Mouse (Mus musculus) embryo, embryonic 10 days (tissue): ENCODE data around the gene Mrps36.
A peak's percentile ranks its signal among the peaks of the same experiment; 100 is the strongest.
"Not testable (repeated sequence)": the region's sequence is repeated elsewhere in the genome, so short reads cannot be mapped to it uniquely, and the experiment has no call there.

Experiments
- DNase-seq: peaks from one replicate; pipeline ENCODE4 v3.0.0-alpha.2; 2015; ENCODE audit warnings: low spot score

Mrps36 gene

DNA sequence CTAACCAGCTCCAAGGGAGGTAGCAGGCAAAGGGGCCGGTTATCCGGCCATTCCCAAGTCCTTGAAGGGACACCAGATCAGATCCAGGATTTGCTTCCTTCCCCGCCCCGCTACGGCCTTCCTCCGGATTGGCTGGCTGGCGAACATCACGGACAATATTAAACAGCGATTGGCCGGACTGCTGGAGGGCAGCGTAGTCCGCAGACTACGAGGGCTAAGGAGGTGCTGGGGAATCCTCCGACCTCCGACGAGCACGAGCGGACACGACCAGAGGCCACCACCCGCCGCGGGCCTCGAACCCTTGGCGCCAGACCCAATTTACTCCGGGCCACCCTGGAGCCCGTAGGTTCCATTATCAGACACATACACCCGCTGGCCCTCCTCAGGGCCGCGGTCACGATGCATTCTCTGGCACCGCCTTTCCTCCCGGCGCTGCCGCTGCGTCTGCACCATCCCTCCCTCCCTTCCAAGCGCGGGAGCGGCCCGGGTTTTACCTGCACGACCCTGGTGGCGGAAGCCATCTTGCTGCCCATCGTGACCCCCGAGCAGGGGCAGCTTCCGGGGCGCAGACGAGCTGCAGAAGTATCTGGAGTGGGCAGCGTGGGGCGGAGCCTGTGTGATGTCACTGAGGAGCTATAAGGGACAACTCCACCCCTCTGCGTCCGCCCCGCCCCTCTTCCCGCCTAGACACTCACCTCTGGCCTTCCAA, at the start of gene Mrps36:
TSS of gene Mrps36 (minus strand) at position 624 of the 709 bp plus-strand sequence.
- DNase-seq: peak; percentile 98

DNA sequence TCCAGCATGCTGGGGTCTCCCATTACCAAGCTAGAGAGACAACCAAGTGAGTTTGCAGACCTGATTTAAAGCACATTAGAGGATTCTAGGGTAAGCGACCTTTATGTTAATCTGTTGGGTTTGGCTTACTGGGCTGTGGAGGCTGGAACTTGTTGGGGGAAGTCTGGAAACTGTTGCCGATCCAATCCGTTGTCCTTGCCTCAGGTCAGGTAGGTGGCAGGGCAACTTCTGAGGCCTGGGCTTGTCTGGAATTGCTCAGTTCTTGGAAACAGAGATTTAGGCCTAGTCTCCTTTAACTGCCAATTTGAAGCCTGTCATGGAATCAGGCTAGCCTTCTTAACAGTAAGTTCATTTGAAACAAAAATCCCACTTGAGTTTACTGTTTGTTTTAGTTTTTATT, 44.6 kb upstream of the Mrps36 start:
- no peak for DNase-seq

DNA sequence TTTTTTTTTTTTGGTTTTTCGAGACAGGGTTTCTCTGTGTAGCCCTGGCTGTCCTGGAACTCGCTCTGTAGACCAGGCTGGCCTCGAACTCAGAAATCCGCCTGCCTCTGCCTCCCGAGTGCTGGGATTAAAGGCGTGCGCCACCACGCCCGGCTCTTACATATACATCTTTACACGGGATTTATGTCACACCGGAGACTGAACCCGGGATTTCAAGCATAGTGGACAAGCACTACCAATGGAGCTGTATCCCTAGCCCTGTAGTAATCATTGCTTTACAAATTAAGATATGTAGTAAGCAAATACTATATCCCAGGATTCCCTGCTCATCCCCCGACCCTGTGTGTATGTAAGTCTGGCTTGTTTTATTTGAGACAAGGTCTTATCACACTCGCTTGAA, 43.6 kb upstream of the Mrps36 start:
- not testable (repeated sequence) for DNase-seq

DNA sequence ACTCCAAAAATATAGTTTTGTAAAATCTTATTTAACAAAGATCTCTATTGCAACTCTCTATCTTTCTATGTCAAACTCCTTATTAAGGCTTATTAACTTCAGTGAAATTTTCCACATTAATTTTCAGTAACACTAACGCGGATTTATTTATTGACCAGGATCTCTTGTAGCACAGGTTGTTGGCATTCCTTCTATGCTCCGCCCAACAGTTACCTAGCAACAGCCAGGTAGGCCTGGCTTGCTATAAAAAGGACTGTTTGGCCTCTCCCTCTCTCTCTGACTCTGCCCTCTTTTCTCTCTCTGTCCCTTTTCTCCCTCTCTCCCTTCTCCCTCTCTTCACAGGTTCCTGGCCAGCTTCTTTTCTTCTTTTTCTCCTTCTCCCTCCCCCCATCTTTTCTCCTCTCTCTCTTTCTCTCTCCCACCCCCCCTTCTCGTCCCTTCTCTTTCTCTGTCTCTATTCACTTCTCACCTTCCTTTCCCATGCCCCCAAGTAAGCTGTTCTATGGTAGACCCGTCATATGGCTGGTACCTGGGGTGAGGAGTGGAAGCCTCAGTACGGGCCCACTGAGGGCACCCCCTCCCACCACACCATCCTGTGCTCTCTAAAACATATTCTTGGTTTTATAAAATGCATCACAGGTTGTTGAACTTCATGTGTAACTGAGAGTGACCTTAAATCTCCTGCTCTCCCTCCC, 43.0 kb upstream of the Mrps36 start:
- DNase-seq: no peak

DNA sequence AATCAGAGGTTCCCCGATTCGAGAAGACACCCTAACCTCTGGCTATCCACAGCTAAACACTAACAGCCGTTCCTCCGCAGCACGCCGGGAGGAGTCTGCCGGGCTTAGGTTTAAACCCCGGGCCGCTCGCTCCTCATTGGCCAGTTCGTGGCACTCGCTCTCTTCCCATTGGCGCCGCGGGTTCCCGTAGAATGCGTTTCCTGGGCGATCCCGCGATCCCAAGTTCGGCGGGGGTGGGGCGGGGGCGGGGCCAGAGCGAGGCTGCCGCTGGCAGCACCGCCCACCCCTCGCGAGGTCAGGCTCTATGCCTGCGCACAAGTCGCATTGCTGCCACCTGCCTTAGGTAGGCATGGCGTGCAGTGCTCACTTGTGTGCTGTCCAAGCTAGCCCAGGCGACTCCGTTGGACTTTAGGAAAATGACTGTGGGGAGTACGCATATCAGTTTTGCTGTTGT, 42.0 kb upstream of the Mrps36 start, which contains the start of gene Ccnb1:
TSS of gene Ccnb1 (minus strand) at position 157 of the 454 bp plus-strand sequence.
- peak; percentile 96 for DNase-seq

DNA sequence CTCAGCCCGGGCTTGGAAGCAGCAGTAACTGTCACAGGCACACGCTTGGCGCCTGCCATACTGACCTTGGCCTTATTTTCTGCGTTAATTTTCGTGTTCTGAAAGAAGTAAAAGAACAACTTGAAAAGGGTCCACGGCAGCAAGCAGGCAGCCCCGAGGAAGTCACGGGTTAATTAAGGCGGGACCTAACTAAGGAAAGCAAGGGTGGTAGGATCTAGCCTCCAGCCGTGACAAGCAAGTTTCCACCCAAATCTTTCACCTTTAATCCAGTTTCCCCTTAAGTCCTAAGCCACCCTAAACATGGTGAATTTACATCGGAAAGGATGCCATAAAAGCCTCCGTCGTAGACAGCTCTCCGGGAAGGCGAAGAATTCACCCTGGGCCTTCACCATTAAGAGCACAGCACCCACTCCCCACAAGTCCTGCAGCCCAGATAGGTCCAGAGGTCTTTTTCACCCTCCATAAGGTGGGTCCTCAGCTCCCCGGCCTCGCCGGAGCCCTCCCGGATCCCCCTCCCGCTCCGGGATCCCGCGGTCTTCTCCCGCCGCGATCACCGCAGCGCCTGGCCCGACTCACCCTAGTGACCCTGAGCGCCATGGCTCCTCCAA, 41.5 kb upstream of the Mrps36 start:
- peak; percentile 32 for DNase-seq

DNA sequence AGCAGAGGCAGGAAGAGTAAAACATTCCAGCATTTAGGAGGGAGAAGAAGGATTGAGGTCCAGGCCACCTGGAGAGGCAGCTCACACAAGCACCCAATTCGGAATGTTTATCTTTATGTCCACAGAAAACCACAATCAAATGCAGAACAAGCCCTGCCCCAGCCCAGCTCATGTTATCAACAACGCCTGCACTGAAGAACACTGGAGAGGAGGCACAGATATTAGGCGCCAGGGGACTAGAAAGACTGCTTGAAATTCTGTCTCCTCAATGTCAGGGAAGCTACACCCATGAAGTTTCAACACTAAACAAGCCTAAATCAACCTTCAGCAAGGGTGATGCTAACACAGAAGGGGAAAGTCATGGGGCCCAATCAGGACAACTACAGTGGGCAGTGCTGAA, 33.0 kb upstream of the Mrps36 start:
- DNase-seq: no peak

DNA sequence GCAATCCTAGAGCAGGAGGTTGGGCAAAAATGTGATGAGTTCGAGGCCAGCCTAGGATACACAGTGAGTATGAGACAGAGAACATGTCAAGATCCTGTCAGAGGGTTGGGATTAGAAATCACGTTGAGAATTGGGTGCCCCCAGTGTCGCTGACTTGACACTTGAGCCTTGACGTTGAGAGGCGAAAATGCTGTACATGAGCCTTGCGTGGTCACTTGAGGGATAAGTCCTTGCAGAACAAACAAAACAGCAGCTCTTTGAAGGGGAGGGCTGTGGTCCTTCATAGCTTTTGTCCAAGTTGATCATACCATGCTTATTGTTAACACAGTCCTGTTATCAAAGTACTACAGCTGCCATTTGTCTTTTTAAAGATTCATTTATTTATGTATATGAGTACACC, 32.3 kb upstream of the Mrps36 start:
- no peak for DNase-seq

DNA sequence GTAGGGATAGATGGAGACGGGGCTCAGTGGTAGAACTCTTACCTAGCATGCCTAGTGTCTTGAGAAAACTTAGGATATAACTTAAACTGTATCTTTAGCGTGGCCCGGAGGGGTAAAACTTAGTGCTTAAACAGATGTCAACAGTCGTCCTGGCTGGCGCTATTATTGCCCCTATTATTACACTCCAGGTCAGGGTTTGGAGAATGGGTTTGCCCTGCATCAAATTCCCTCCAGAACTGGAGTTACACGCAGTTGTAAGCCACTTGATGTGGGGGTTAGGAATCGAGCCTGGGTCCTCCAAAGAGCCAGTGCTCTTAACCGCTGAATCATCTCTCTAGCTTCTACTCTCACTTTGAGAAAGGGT, 31.6 kb upstream of the Mrps36 start:
- no peak for DNase-seq

DNA sequence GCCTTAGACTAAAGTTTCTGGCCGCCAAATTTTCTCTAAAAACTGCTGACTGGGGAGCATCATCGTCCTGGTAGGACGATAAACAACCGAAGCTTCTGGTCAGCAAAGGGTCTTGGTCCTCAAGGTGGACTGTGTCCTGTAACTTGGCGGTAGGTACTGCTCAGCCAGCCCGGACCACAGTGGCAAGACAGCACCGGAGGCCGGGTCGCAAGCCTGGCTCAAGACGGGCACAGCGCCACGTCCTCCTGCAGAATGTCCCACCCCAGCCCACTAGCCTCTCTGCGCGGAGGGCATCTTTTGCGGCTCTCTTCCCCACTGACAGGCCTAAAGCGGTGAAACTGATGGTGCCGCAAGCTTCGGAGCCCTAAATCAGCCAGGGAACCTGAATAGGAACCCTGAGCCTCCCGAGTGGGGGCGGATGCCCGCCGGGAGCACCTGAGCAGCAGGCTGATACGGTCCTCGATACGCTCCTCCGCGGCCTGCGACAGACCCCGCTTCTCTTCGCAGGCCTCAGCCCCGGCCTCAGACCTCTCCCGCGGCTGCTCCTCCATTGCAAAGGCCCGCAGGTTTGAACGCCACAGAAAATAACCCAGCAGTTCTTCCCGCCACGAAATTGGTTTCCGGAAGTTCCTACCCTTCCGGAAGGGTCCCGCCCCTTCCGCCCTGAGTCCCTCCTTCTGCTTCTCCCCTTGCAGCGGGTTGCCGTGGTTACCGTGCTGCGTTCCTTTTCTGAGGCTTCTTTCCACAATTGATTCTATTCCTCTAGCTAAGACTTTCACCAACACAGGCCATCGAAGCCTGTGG, 31.0 kb upstream of the Mrps36 start, which contains the start of gene Cenph:
TSS of gene Cenph (minus strand) at position 648 of the 804 bp plus-strand sequence.
- peak; percentile 96 for DNase-seq

DNA sequence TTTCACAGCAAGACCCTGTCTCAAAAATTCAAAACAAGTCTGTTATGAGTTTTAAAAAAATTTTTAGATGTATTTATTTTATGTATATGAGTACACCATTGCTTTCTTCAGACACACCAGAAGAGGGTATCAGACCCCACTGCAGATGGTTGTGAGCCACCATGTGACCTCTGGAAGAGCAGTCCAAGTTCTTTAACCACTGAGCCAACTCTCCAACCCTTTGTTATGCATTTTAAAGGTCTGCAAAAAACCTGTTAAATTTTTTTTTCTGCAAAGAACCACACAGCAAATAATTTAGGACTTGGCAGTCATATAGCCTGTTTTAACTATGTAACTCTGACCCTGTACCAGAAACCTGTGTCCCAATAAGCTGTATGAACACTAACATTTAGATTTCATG, 30.2 kb upstream of the Mrps36 start:
- DNase-seq: no peak

DNA sequence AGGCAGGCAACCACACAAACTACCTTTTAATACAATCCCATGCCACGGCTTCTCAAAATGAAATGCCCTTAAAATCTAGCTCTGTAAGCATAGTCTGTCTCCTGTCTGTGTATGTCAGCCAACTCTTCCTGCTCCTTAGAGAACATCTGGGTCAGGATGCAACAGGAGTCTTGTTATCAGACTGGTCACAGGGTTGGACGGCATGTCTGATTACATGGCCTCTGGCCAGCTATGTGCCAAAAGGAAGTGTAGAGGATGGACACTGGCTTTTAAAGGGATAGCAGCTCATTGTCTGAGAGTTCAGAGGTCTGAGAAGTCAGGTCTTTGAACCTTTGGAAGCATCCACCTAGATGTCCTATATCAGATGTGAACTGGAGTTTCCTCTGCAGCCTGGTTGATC, 10.9 kb upstream of the Mrps36 start:
- DNase-seq: no peak

DNA sequence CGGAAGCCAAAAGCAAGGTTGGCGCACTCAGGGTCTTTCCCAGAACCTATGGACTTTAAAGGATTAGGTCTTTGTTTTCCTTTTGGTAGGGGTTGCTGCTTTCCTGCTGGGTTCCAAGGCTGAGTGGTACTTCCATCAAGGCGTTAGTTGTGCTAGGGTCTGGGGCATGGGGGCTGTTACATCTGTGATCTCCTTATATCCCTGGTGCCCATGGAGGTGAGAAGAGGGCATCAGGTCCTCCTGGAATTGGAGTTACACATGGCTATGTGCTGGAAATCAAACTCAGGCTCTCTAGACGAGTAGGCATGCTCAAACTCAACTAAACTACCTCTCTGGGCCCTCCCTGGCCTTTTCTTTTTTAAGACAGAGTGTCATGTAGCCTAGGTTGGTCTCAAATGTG, 9.7 kb upstream of the Mrps36 start:
- DNase-seq: no peak

DNA sequence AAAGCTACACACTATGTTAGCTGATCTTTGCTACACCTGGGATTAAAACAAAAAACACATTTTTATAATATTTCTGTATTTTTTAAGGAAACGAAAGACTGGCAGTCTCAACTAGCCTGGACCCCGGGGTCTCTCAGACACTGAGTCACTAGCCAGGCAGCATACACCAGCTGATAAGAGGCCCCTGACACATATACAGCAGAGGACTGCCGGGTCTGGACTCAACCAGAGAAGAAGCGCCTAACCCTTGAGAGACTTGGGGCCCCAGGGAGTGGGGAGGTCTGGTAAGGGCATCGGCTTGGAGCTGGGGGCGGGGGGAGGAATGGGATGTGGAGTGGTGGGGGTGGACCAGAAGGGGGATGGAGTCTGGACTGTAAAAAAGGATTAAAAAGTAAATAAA, 8.6 kb upstream of the Mrps36 start:
- no peak for DNase-seq

DNA sequence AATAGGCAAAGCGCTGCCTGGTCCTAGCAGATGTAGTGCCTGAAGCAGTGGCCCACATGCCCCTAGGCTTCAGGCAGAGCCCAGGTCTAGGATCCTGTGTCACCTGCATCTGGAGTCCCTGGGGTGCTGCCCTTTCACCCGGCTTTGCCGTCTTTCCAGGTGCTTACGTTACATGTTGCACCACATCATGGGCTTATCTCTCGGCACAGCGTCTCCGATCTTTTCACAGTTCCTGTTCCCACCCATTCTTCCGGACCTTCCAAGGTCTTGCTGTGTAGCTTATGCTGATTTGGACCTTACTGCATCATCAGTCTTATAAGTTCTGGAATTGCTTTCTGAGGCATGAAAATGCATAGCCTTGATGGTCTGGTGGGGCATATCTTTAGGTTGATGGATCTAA, 8.1 kb upstream of the Mrps36 start:
- DNase-seq: no peak

DNA sequence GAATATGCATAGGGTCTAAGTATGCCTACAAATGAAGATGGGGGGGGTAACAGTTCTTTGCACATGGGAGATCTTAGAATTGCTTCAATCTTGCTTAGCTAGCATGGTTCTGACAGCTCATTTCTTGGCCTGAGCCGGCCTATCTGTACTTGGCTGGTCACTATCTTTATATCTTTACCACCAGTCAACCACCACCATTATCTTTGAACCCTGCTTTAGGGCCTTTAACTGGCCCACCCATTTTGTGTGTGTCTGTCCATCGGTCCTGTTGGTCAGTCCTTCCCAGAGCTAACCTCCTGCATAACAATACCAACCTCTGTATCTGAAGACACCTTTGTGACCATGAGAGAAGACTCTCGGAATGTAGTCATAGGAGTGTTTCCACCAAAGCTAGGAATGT, 6.9 kb upstream of the Mrps36 start:
- DNase-seq: no peak

DNA sequence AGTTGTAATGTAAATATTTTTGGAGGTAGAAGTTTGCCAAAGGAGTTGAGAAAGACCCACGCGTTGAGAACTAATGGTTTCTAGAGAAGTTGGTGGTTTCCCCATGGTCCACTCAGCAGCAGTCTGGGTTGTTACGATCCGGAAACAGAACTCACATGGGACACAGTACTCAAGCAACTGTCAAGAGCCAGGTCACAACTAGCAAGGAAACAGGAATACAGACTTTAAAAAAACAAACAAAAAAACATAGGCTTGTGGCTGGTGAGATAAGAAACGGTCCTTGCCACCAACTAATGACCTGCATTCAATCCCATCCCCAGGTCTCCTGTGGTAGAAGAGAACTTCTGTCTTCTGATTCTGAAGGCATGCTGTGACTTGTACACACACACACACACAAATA, 6.3 kb upstream of the Mrps36 start:
- no peak for DNase-seq

DNA sequence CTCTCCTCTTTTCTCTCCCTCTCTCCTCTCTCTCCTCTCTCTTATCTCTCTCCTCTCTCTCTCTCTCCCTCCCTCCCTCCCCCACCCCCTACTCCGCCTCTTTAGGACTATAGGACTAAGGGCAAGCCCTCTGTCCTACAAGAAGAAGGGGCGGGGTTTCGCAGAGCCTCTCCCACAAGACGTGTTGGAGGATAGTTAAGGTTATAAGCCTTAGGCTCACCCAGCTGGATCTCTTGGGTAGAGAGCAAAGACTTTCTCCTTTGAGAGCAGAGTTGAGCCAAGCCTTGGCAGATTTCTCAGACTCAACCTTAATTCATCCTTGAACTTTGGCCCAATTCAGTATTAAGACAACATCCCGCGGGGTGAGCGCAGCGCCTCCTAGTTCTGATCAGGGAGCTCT, 4.2 kb upstream of the Mrps36 start:
- DNase-seq: no peak

DNA sequence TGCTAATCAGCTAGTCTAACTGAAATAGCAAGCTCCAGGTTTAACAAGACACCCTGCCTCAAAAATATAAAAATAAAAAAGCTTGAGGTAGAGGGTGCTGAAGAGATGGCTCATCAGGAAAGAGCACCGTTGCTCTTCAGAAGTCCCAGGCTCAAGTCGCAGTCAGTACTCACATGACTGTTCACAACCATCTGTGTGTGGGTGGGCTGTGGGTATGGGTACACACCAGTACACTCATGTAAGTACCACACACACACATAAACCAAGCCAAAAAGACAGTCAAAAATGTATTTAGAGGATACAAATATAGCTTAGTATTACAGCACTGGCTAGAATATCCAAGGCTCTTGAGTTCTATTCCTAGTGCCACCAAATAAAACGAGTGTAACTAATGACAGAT, 1.6 kb upstream of the Mrps36 start:
- no peak for DNase-seq

DNA sequence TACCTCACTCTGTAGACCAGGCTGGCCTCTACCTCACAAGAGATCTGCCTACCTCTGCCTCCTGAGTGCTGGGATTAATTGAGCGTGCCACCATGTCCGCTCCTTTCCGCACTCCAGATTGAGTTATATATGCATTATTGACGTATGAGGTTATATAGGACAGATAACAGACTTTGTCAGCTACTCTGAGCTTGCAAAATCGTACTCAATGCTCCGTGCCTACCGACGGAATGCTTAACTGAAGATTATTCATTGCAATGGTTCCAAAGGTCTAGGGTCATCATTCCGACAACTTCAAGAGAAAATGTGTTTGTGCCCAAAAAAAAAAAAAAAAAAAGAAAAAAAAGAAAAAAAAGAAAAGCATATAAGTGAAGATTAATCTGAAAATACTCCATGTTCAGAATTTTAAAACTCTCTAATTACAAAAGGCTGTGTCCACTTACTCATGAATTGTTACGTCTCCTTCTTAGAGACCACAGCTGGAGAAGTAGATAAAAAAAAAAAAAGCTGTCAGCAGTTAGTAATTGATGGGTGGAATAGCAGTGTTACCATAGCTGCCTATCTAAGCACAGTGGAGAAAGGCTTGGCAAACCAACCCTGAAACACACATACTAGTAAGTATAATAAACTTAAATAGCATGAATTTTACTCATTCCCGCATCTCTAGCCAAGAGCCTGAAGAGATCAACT, 968 bp downstream of the Mrps36 start:
- DNase-seq: no peak

DNA sequence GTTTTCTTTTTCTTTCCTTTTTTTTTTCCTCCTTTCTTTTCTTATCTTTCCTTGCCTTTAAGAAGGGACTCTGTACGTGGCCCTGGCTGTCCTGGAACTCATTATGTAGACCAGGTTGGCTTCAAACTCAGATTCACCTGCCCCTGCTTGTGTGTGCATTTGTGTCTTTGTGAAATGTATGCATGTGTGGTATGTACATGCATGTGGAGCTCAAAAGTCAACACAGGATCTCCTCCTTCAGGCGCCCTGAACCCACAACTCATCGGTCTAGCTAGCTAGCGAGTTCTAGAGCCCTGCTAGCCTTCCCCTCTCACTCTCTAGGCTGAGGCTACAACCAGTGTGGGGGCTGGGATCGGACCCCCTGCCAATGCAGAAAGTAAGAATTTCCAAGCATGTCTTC, 1.6 kb downstream of the Mrps36 start:
- no peak for DNase-seq

DNA sequence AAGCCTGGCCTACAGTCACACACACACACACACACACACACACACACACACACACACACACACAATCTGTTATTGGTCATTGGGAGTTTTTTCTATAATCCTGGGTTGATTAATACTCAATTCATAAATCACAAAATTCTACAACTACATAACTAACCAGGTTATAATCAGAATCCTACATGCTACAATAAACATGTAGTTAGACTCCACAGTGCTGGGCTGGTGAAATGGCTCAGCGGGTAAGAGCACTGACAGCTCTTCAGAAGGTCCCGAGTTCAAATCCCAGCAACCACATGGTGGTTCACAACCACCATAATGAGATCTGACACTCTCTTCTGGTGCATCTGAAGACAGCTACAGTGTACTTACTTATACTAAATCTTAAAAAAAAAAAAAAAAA, 11.7 kb downstream of the Mrps36 start:
- DNase-seq: no peak
